Mouse (Mus musculus): ENCODE results near the gene 1110012L19Rik.

DNA sequence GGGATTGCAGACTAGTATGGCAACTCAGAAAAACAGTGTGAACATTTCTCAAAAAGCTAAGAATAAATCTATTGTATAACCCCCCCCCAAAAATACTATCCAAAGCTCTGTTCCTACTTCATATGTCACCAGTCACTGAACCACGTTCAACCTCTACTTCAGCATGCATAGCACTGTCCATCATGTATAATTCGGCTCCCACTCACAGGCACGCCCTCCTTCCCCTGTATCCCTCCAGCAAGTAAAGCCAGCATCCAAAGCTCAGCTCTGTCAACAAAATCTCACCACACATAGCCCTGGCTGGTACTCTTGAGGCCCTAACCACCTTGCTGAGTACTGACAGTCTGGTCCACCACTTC is 781 bp upstream of the 1110012L19Rik start:
- TF ChIP-seq TCF12 (IDR thresholded peaks at IDR 0.05; ENCODE audit: insufficient read depth, poor library complexity, severe bottlenecking), result no peak
- no peak for TF ChIP-seq USF1 (IDR thresholded peaks at IDR 0.05; ENCODE audit: low read depth)
- no peak for TF ChIP-seq POLR2A (IDR thresholded peaks at IDR 0.05; ENCODE audit: insufficient read length, low read depth)
- no peak for TF ChIP-seq MAX (IDR thresholded peaks at IDR 0.05; ENCODE audit: low read depth)
- TF ChIP-seq E2F4 (IDR thresholded peaks at IDR 0.05; ENCODE audit: insufficient read depth), result no peak
- no peak for TF ChIP-seq POLR2AphosphoS2 (IDR thresholded peaks at IDR 0.05; ENCODE audit: insufficient read length, low read depth)
- no peak for TF ChIP-seq REST (IDR thresholded peaks at IDR 0.05; ENCODE audit: insufficient read depth, insufficient read length)
- TF ChIP-seq SRF (IDR thresholded peaks at IDR 0.05; ENCODE audit: control insufficient read depth, insufficient read length, low read depth), result no peak

Data from myocyte (in vitro differentiated cells).